Mouse (Mus musculus) retina, embryonic 14.5 days (tissue): ENCODE measurements around the gene Tcf7l2.

Source experiments
- DNase-seq: peaks from one replicate; pipeline ENCODE4 v3.0.0-alpha.2; 2015; ENCODE audit warnings: low spot score

Gene Tcf7l2

GRCm38 (mm10) chr19:55794194-55794945, 52.8 kb downstream of the Tcf7l2 start:
- DNase-seq, result no peak

- no peak for DNase-seq
These were observed 53.3 kb downstream of the Tcf7l2 start for GRCm38 (mm10) chr19:55794946-55795340.

GRCm38 (mm10) chr19:55795349-55795748, 53.7 kb downstream of the Tcf7l2 start:
- no peak for DNase-seq

GRCm38 (mm10) chr19:55797834-55798233, 56.2 kb downstream of the Tcf7l2 start:
- DNase-seq, result no peak

- DNase-seq, result no peak
These were observed 57.8 kb downstream of the Tcf7l2 start for GRCm38 (mm10) chr19:55799411-55799810.

- no peak for DNase-seq
These were observed 58.4 kb downstream of the Tcf7l2 start for GRCm38 (mm10) chr19:55800059-55800458.

GRCm38 (mm10) chr19:55803121-55803520, 61.5 kb downstream of the Tcf7l2 start:
- no peak for DNase-seq

- no peak for DNase-seq
These were observed 62.2 kb downstream of the Tcf7l2 start for GRCm38 (mm10) chr19:55803797-55804196.

GRCm38 (mm10) chr19:55804795-55805194, 63.2 kb downstream of the Tcf7l2 start:
- DNase-seq, result no peak

- DNase-seq, result no peak
These were observed 65.0 kb downstream of the Tcf7l2 start for GRCm38 (mm10) chr19:55806434-55807193.

- DNase-seq, result peak; percentile 59
These were observed 65.8 kb downstream of the Tcf7l2 start for GRCm38 (mm10) chr19:55807194-55808053.

GRCm38 (mm10) chr19:55808304-55808703, 66.7 kb downstream of the Tcf7l2 start:
- DNase-seq, result no peak

- no peak for DNase-seq
These were observed 67.9 kb downstream of the Tcf7l2 start for GRCm38 (mm10) chr19:55809539-55809938.

- DNase-seq, result no peak
These were observed 70.6 kb downstream of the Tcf7l2 start for GRCm38 (mm10) chr19:55812236-55812635.

- DNase-seq, result no peak
These were observed 73.6 kb downstream of the Tcf7l2 start for GRCm38 (mm10) chr19:55815010-55815790.

GRCm38 (mm10) chr19:55816974-55817373, 75.4 kb downstream of the Tcf7l2 start:
- DNase-seq, result no peak

- DNase-seq, result no peak
These were observed 78.6 kb downstream of the Tcf7l2 start for GRCm38 (mm10) chr19:55820202-55820601.

- DNase-seq, result no peak
These were observed 83.6 kb downstream of the Tcf7l2 start for GRCm38 (mm10) chr19:55825001-55825827.

- no peak for DNase-seq
These were observed 84.4 kb downstream of the Tcf7l2 start for GRCm38 (mm10) chr19:55825951-55826507.

- no peak for DNase-seq
These were observed 86.1 kb downstream of the Tcf7l2 start for GRCm38 (mm10) chr19:55827613-55828259.
